Mouse (Mus musculus) cortical plate, adult 2 months (tissue): ENCODE data around the gene Arhgef11.

ENCODE experiments used
- CTCF ChIP-seq: fragments of 200-500 bp; IDR thresholded peaks from 2 replicates; pipeline ENCODE4 v1.5.1; 2011; ENCODE audit warnings: mild to moderate bottlenecking, control low read depth, low read length; ENCODE audit not compliant: insufficient read depth; ENCODE audit errors: extremely low read depth
- POLR2A ChIP-seq: fragments of 200-500 bp; IDR thresholded peaks from 2 replicates; pipeline ENCODE4 v1.6.1; 2011; ENCODE audit warnings: mild to moderate bottlenecking, low read length, control low read depth; ENCODE audit not compliant: insufficient read depth; ENCODE audit errors: extremely low read depth

DNA sequence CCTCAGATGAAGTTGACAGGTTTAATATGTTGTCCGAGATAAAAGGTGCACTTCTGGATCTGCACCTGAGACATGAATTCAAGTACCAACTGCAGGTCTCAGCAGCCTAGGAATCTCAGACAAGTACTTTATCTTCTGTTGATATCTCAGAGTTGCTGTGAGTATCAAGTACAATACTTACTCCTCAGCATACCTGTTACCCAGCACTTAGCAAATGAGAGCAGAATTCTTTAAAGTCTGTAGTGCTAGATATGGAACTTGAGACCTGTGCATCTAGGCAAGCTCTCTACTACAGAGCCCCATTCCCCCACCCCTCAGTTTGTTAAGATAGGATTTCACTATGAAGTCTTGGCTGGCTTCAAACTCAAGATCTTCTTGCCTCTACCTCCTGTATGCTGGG, 43.9 kb downstream of the Arhgef11 start:
- no peak for TF ChIP-seq POLR2A
- no peak for TF ChIP-seq CTCF
